Mouse (Mus musculus): Measurements from ENCODE around the gene Cacna1d. TPM values are rescaled to one million over a fixed set of nuclear protein-coding genes. Genes with fewer than 3 reads are reported as not detected.

Cacna1d gene
- total and polyA plus RNA-seq, 3 experiments: 0.04 to 0.66 (median 0.08) TPM

- H3K9ac ChIP-seq (ENCODE audit: insufficient read depth, low read depth): no peak overlapping the region
- H3K4me3 ChIP-seq (replicated peaks in 1 of 3; ENCODE audit: low read depth in 2 of 3, low read length in 2 of 3, poor library complexity in 1 of 3): no peak overlapping the region
- no peak overlapping the region for H3K27ac ChIP-seq (ENCODE audit: insufficient read depth, low read depth)
- H3K4me1 ChIP-seq (ENCODE audit: control insufficient read depth in 1 of 2, insufficient read depth in 2 of 2): peaks cover 17 to 44% of the 10 kb centered on the region in 2 experiments
- no peak for DNase-seq (ENCODE audit: extremely low read depth)
- no peaks in the 10 kb centered on the region for H3K27me3 ChIP-seq (replicated peaks)
- no peak for TF ChIP-seq ETS1 (conservative IDR thresholded peaks at IDR 0.05; ENCODE audit: low read depth, low read length)
- no peak for TF ChIP-seq MYC (IDR thresholded peaks at IDR 0.05; ENCODE audit: low read depth, low read length)
- no peak for TF ChIP-seq ZNF384 (IDR thresholded peaks at IDR 0.05; ENCODE audit: low read depth, low read length)
- TF ChIP-seq SMC3 (IDR thresholded peaks at IDR 0.05; ENCODE audit: low read depth, low read length): no peak
- TF ChIP-seq POLR2A (IDR thresholded peaks at IDR 0.05; ENCODE audit: low read depth, low read length): no peak
- H3K4me2 ChIP-seq (ENCODE audit: insufficient read depth, low read depth, poor library complexity, severe bottlenecking): no peak overlapping the region
- H3K9me3 ChIP-seq (replicated peaks; ENCODE audit: low read length): no peaks in the 10 kb centered on the region
- H3K36me3 ChIP-seq (replicated peaks in 1 of 2; ENCODE audit: control insufficient read depth in 1 of 2, insufficient read depth in 1 of 2, low read length in 1 of 2): no peaks in the 10 kb centered on the region
- dilution Hi-C loops (cut with MboI; ENCODE audit: extremely low pct_ligation_motif_present, extremely low pct_unique_long_range_greater_than_20kb, low sequenced_read_pairs): no loop called here
- in situ Hi-C loops (cut with MboI; ENCODE audit: low pct_ligation_motif_present, low pct_unique_long_range_greater_than_20kb, low sequenced_read_pairs): no loop called here
- H3K79me2 ChIP-seq (replicated peaks; ENCODE audit: control insufficient read depth, extremely low read depth, insufficient read depth, poor library complexity, severe bottlenecking): no peaks in the 10 kb centered on the region
These were observed 472.8 kb downstream of the Cacna1d start for GRCm38 (mm10) chr14:30018463-30018801.

GRCm38 (mm10) chr14:30017794-30018462 lies 473.3 kb downstream of the Cacna1d start:
- in situ Hi-C loops (cut with MboI; ENCODE audit: low pct_ligation_motif_present, low pct_unique_long_range_greater_than_20kb, low sequenced_read_pairs): no loop called here

GRCm38 (mm10) chr14:30016666-30017065 lies 474.6 kb downstream of the Cacna1d start:
- Histone ChIP-seq H3K79me2 (replicated peaks; ENCODE audit: control insufficient read depth, extremely low read depth, insufficient read depth, poor library complexity, severe bottlenecking) (no peaks in the 10 kb centered on the region), H3K4me1 (ENCODE audit: control insufficient read depth in 1 of 2, insufficient read depth in 2 of 2) (peaks cover 17 to 48% of the 10 kb centered on the region in 2 experiments), H3K36me3 (replicated peaks in 1 of 2; ENCODE audit: control insufficient read depth in 1 of 2, insufficient read depth in 1 of 2, low read length in 1 of 2) (no peaks in the 10 kb centered on the region), H3K9ac (ENCODE audit: insufficient read depth, low read depth) (no peak overlapping the region), H3K27ac (ENCODE audit: insufficient read depth, low read depth) (no peak overlapping the region), H3K9me3 (replicated peaks; ENCODE audit: low read length) (no peaks in the 10 kb centered on the region), H3K27me3 (replicated peaks) (no peaks in the 10 kb centered on the region), H3K4me3 (replicated peaks in 1 of 3; ENCODE audit: low read depth in 2 of 3, low read length in 2 of 3, poor library complexity in 1 of 3) (no peak overlapping the region), H3K4me2 (ENCODE audit: insufficient read depth, low read depth, poor library complexity, severe bottlenecking) (no peak overlapping the region)
- no peak for DNase-seq (ENCODE audit: extremely low read depth)
- no peak for TF ChIP-seq CTCF (conservative IDR thresholded peaks at IDR 0.05 in 1 of 2, IDR thresholded peaks at IDR 0.05 in 1 of 2; ENCODE audit: low read depth in 2 of 2, low read length in 2 of 2)
- TF ChIP-seq JUN (IDR thresholded peaks at IDR 0.05; ENCODE audit: insufficient read depth, low read depth, low read length): no peak
- no peak for TF ChIP-seq ZNF384 (IDR thresholded peaks at IDR 0.05; ENCODE audit: low read depth, low read length)
- TF ChIP-seq RAD21 (IDR thresholded peaks at IDR 0.05; ENCODE audit: low read depth, low read length): no peak
- no peak for TF ChIP-seq USF1 (IDR thresholded peaks at IDR 0.05; ENCODE audit: low read depth, low read length)
- TF ChIP-seq MYC (IDR thresholded peaks at IDR 0.05; ENCODE audit: low read depth, low read length): no peak
- TF ChIP-seq GABPA (IDR thresholded peaks at IDR 0.05; ENCODE audit: insufficient replicate concordance, low read depth, low read length): no peak
- no peak for TF ChIP-seq NRF1 (IDR thresholded peaks at IDR 0.05; ENCODE audit: low read depth, low read length)
- no peak for TF ChIP-seq PAX5 (IDR thresholded peaks at IDR 0.05; ENCODE audit: low read length)
- TF ChIP-seq POLR2A (IDR thresholded peaks at IDR 0.05; ENCODE audit: low read depth, low read length): no peak
- no peak for TF ChIP-seq MAFK (IDR thresholded peaks at IDR 0.05; ENCODE audit: insufficient replicate concordance, low read length)
- TF ChIP-seq JUND (conservative IDR thresholded peaks at IDR 0.05; ENCODE audit: low read depth, low read length): no peak
- TF ChIP-seq MAZ (IDR thresholded peaks at IDR 0.05; ENCODE audit: low read depth, low read length): no peak
- TF ChIP-seq MAX (IDR thresholded peaks at IDR 0.05; ENCODE audit: low read length): no peak
- no peak for TF ChIP-seq UBTF (IDR thresholded peaks at IDR 0.05; ENCODE audit: low read depth, low read length)
- TF ChIP-seq SIN3A (IDR thresholded peaks at IDR 0.05; ENCODE audit: low read length): no peak
- dilution Hi-C loops (cut with MboI; ENCODE audit: extremely low pct_ligation_motif_present, extremely low pct_unique_long_range_greater_than_20kb, low sequenced_read_pairs): no loop called here
- in situ Hi-C loops (cut with MboI; ENCODE audit: low pct_ligation_motif_present, low pct_unique_long_range_greater_than_20kb, low sequenced_read_pairs): no loop called here

More at GRCm38 (mm10) chr14:30017794-30018462, 473.3 kb downstream of the Cacna1d start:
- no peak overlapping the region for H3K4me2 ChIP-seq (ENCODE audit: insufficient read depth, low read depth, poor library complexity, severe bottlenecking)
- H3K27ac ChIP-seq (ENCODE audit: insufficient read depth, low read depth): no peak overlapping the region
- dilution Hi-C loops (cut with MboI; ENCODE audit: extremely low pct_ligation_motif_present, extremely low pct_unique_long_range_greater_than_20kb, low sequenced_read_pairs): no loop called here
- H3K9ac ChIP-seq (ENCODE audit: insufficient read depth, low read depth): no peak overlapping the region
- DNase-seq (ENCODE audit: extremely low read depth): no peak
- no peaks in the 10 kb centered on the region for H3K9me3 ChIP-seq (replicated peaks; ENCODE audit: low read length)
- peaks cover 17 to 44% of the 10 kb centered on the region in 2 experiments for H3K4me1 ChIP-seq (ENCODE audit: control insufficient read depth in 1 of 2, insufficient read depth in 2 of 2)
- TF ChIP-seq TBP (conservative IDR thresholded peaks at IDR 0.05; ENCODE audit: low read depth, low read length): no peak
- no peak for TF ChIP-seq BHLHE40 (IDR thresholded peaks at IDR 0.05; ENCODE audit: low read depth, low read length)
- TF ChIP-seq USF2 (conservative IDR thresholded peaks at IDR 0.05; ENCODE audit: low read depth, low read length): no peak
- TF ChIP-seq MXI1 (IDR thresholded peaks at IDR 0.05; ENCODE audit: low read depth, low read length): no peak
- no peak for TF ChIP-seq CHD2 (IDR thresholded peaks at IDR 0.05; ENCODE audit: low read length)
- H3K79me2 ChIP-seq (replicated peaks; ENCODE audit: control insufficient read depth, extremely low read depth, insufficient read depth, poor library complexity, severe bottlenecking): no peaks in the 10 kb centered on the region
- no peaks in the 10 kb centered on the region for H3K36me3 ChIP-seq (replicated peaks in 1 of 2; ENCODE audit: control insufficient read depth in 1 of 2, insufficient read depth in 1 of 2, low read length in 1 of 2)
- H3K27me3 ChIP-seq (replicated peaks): no peaks in the 10 kb centered on the region
- no peak overlapping the region for H3K4me3 ChIP-seq (replicated peaks in 1 of 3; ENCODE audit: low read depth in 2 of 3, low read length in 2 of 3, poor library complexity in 1 of 3)

Data from CH12.LX (cell line).